Mouse (Mus musculus) ES-Bruce4 (cell line): Measurements from ENCODE around the gene Ptprm. TPM values are rescaled to one million over a fixed set of nuclear protein-coding genes. Genes with fewer than 3 reads are reported as not detected.

Source experiments
- H3K27ac ChIP-seq: 2 replicates; pipeline ENCODE4 v1.5.1; 2012; ENCODE audit warnings: low read length, inconsistent platforms; ENCODE audit not compliant: insufficient read depth
- H3K27me3 ChIP-seq: 2 replicates; pipeline ENCODE4 v1.6.1; 2012; ENCODE audit warnings: mild to moderate bottlenecking, low read length, inconsistent platforms; ENCODE audit not compliant: control insufficient read depth, poor library complexity, insufficient read depth, severe bottlenecking
- H3K36me3 ChIP-seq: 2 replicates; pipeline ENCODE4 v1.6.1; 2012; ENCODE audit warnings: inconsistent platforms, mild to moderate bottlenecking, low read length, moderate library complexity; ENCODE audit not compliant: control insufficient read depth, poor library complexity, insufficient read depth, severe bottlenecking
- H3K4me1 ChIP-seq: one replicate; pipeline ENCODE4 v1.8.1; 2011; ENCODE audit warnings: low read length; ENCODE audit not compliant: control insufficient read depth, insufficient read depth
- H3K4me3 ChIP-seq: 2 replicates; pipeline ENCODE4 v1.5.1; 2011; ENCODE audit warnings: low read depth, mild to moderate bottlenecking, low read length
- H3K9ac ChIP-seq: 2 replicates; pipeline ENCODE4 v1.6.1; 2012; ENCODE audit warnings: low read depth, mild to moderate bottlenecking, inconsistent platforms; ENCODE audit not compliant: poor library complexity, severe bottlenecking
- H3K9me3 ChIP-seq: replicated peaks from 2 replicates; pipeline ENCODE4 v1.6.1; 2012; ENCODE audit warnings: mild to moderate bottlenecking, low read length, inconsistent platforms; ENCODE audit not compliant: control insufficient read depth, poor library complexity, insufficient read depth, severe bottlenecking
- CTCF ChIP-seq: IDR thresholded peaks from one replicate; pipeline ENCODE4 v1.8.1; 2011; ENCODE audit warnings: low read depth, low read length
- EP300 ChIP-seq: IDR thresholded peaks from 2 replicates; pipeline ENCODE4 v1.6.1; 2011; ENCODE audit warnings: low read depth, low read length; ENCODE audit not compliant: insufficient read depth
- POLR2A ChIP-seq: IDR thresholded peaks from one replicate; pipeline ENCODE4 v1.8.1; 2011; ENCODE audit warnings: low read length; ENCODE audit not compliant: insufficient read depth
- polyA plus RNA-seq: library from polyadenylated mRNA; stranded (reverse); fragments of >200 nt; gene quantifications from 2 replicates; pipeline ENCODE4 v1.2.4, GENCODE M21; 2011; ENCODE audit warnings: low read depth; ENCODE audit not compliant: missing spikeins, insufficient read depth, insufficient read length

The Ptprm gene
- polyA plus RNA-seq, 1 experiment, result 10.8 TPM

GRCm38 (mm10) chr17:66619255-66619826 is 734.9 kb downstream of the Ptprm start:
- Histone ChIP-seq H3K4me3 (no peak overlapping the region), H3K27ac (no peak overlapping the region), H3K9ac (no peak overlapping the region), H3K36me3 (no peaks in the 10 kb centered on the region), H3K9me3 (no peaks in the 10 kb centered on the region), H3K4me1 (no peaks in the 10 kb centered on the region), H3K27me3 (no peaks in the 10 kb centered on the region)
- TF ChIP-seq POLR2A, result no peak
- TF ChIP-seq CTCF, result no peak
- TF ChIP-seq EP300, result no peak
